18 mouse cellular contexts compared by ENCODE assay signal in the genomic region with DNA sequence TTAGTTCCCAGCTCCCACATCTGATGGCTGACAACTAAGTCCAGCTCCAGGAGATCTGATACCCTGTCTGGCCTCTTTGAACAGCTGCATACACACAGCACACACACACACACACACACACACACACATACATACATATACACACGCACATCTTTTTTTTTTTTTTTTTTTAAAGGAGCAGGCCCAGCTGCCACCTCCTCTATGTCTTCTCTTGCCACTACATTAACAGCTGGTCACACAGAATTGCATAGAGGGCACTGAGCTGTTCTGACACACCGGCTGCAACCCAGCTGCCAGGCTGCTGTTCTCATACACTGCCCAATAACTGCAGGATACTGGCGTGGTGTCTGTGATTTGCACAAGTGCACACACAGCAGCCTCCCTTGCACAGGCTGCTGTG.
DNase-seq lines count a peak whose midpoint lies in the region; TF ChIP-seq lines count a peak whose summit lies in the region.
"Had no signal": no experiment of that assay in that cellular context is flagged by ENCODE, and none has a peak within 500 bp of the region (broad histone marks: within the 10 kb centered on the region; RNA-seq: fewer than 3 reads in every experiment).

No protein-coding gene starts in this region.

- H3K9me3 ChIP-seq in CH12.LX (replicated peaks; ENCODE audit: low read length), result no peaks in the 10 kb centered on the region
- H3K9me3 ChIP-seq: embryonic facial prominence, embryonic 13.5 days; forebrain, embryonic 13.5 days; forebrain, embryonic 15.5 days had no signal

- dilution Hi-C loops in CH12.LX (cut with MboI; ENCODE audit: extremely low pct_ligation_motif_present, extremely low pct_unique_long_range_greater_than_20kb, low sequenced_read_pairs), result no loop called here

- no peak for TF ChIP-seq EP300 in CH12.LX (IDR thresholded peaks at IDR 0.05; ENCODE audit: low read length)

- in situ Hi-C loops in CH12.LX (cut with MboI; ENCODE audit: low pct_ligation_motif_present, low pct_unique_long_range_greater_than_20kb, low sequenced_read_pairs), result no loop called here

- TF ChIP-seq POLR2A in CH12.LX (IDR thresholded peaks at IDR 0.05; ENCODE audit: low read depth, low read length), result no peak
- TF ChIP-seq POLR2A in myocyte (IDR thresholded peaks at IDR 0.05; ENCODE audit: insufficient read length, low read depth), result no peak

- TF ChIP-seq CTCF in CH12.LX (conservative IDR thresholded peaks at IDR 0.05 in 1 of 2, IDR thresholded peaks at IDR 0.05 in 1 of 2; ENCODE audit: low read depth in 2 of 2, low read length in 2 of 2), result no peak

- H3K79me2 ChIP-seq in CH12.LX (replicated peaks; ENCODE audit: control insufficient read depth, extremely low read depth, insufficient read depth, poor library complexity, severe bottlenecking), result no peaks in the 10 kb centered on the region
- no peaks in the 10 kb centered on the region for H3K79me2 ChIP-seq in myocyte (ENCODE audit: control insufficient read depth, insufficient read depth)

- no peaks in the 10 kb centered on the region for H3K36me3 ChIP-seq in CH12.LX (replicated peaks in 1 of 2; ENCODE audit: control insufficient read depth in 1 of 2, insufficient read depth in 1 of 2, low read length in 1 of 2)
- H3K36me3 ChIP-seq in myocyte (ENCODE audit: control insufficient read depth, insufficient read depth), result no peaks in the 10 kb centered on the region
- H3K36me3 ChIP-seq: embryonic facial prominence, embryonic 13.5 days; forebrain, embryonic 15.5 days had no signal

- no peak overlapping the region for H3ac ChIP-seq in myocyte (ENCODE audit: control insufficient read depth, insufficient read length)

- peak; percentile 34 for DNase-seq in retina, postnatal 1 day
- DNase-seq in retina, embryonic 14.5 days (ENCODE audit: low spot score), result no peak
- no peak for DNase-seq in CH12.LX (ENCODE audit: extremely low read depth)
- no peak for DNase-seq in layer of hippocampus, postnatal 25 days (ENCODE audit: extremely low spot score in 1 of 2, low spot score in 1 of 2)
- no peak for DNase-seq in cerebellum, adult 18-20 months
- DNase-seq: adrenal gland, adult 8-10 months; adrenal gland, postnatal 14 days; adrenal gland, postnatal 36 days; cerebellum, adult 11-12 months; cerebellum, adult 8-10 months; cerebellum, adult 9-11 months; cerebellum, postnatal 25 days; forebrain, postnatal 0 days had no signal

- H3K4me1 ChIP-seq in CH12.LX (ENCODE audit: control insufficient read depth in 1 of 2, insufficient read depth in 2 of 2), result peaks cover 0 to 12% of the 10 kb centered on the region in 2 experiments; a peak in 2 of 4 replicates

- no peak overlapping the region for H3K4me3 ChIP-seq in CH12.LX (replicated peaks in 1 of 3; ENCODE audit: low read depth in 2 of 3, low read length in 2 of 3, poor library complexity in 1 of 3)
- H3K4me3 ChIP-seq in myocyte, result no peak overlapping the region
- H3K4me3 ChIP-seq: embryonic facial prominence, embryonic 13.5 days; forebrain, embryonic 13.5 days; forebrain, embryonic 15.5 days had no signal

- H3K27ac ChIP-seq in CH12.LX (ENCODE audit: insufficient read depth, low read depth), result no peak overlapping the region
- H3K27ac ChIP-seq: embryonic facial prominence, embryonic 13.5 days; forebrain, embryonic 13.5 days; forebrain, embryonic 15.5 days had no signal

- H3K4me2 ChIP-seq in CH12.LX (ENCODE audit: insufficient read depth, low read depth, poor library complexity, severe bottlenecking), result no peak overlapping the region
- H3K4me2 ChIP-seq in myocyte (ENCODE audit: low read depth), result no peak overlapping the region
- H3K4me2 ChIP-seq: embryonic facial prominence, embryonic 13.5 days; forebrain, embryonic 13.5 days; forebrain, embryonic 15.5 days had no signal

- no peak for TF ChIP-seq RAD21 in CH12.LX (IDR thresholded peaks at IDR 0.05; ENCODE audit: low read depth, low read length)

- H3K27me3 ChIP-seq in CH12.LX (replicated peaks) (no peaks in the 10 kb centered on the region), myocyte (ENCODE audit: control insufficient read depth, insufficient read depth, insufficient read length) (no peaks in the 10 kb centered on the region)
- H3K27me3 ChIP-seq: embryonic facial prominence, embryonic 13.5 days; forebrain, embryonic 13.5 days; forebrain, embryonic 15.5 days; Patski had no signal

- no peak overlapping the region for H3K9ac ChIP-seq in CH12.LX (ENCODE audit: insufficient read depth, low read depth)
- H3K9ac ChIP-seq: embryonic facial prominence, embryonic 13.5 days; forebrain, embryonic 13.5 days; forebrain, embryonic 15.5 days; forebrain, postnatal 0 days had no signal

TF ChIP-seq in CH12.LX, 34 proteins besides CTCF, POLR2A, EP300 and RAD21:
- no peak for TF ChIP-seq NELFE (IDR thresholded peaks at IDR 0.05; ENCODE audit: low read depth, low read length)
- no peak for TF ChIP-seq KAT2A (IDR thresholded peaks at IDR 0.05; ENCODE audit: insufficient replicate concordance, low read length)
- TF ChIP-seq ZNF384 (IDR thresholded peaks at IDR 0.05; ENCODE audit: low read depth, low read length), result peak; percentile 41; the same call in 1 of the 2 replicates

TF ChIP-seq in myocyte, 11 proteins besides CTCF, POLR2A, EP300 and RAD21:
- TF ChIP-seq MAX (IDR thresholded peaks at IDR 0.05; ENCODE audit: low read depth) (no peak), USF1 (IDR thresholded peaks at IDR 0.05; ENCODE audit: low read depth) (no peak), MYOD1 (IDR thresholded peaks at IDR 0.05; ENCODE audit: control insufficient read depth in 1 of 3, insufficient read length in 2 of 3, low read depth in 2 of 3) (peak; percentile 16 to 66 (median 52)), MYOG (IDR thresholded peaks at IDR 0.05; ENCODE audit: control insufficient read depth in 1 of 3, insufficient read depth in 1 of 3, insufficient read length in 2 of 3, low read depth in 2 of 3) (peak in 2 of 3 experiments; percentile 12 to 47), TCF3 (IDR thresholded peaks at IDR 0.05; ENCODE audit: insufficient read length, low read depth) (no peak), SRF (IDR thresholded peaks at IDR 0.05; ENCODE audit: control insufficient read depth, insufficient read length, low read depth) (no peak), E2F4 (IDR thresholded peaks at IDR 0.05; ENCODE audit: insufficient read depth) (no peak), TCF12 (IDR thresholded peaks at IDR 0.05; ENCODE audit: insufficient read depth, poor library complexity, severe bottlenecking) (peak; percentile 29)
